Mouse (Mus musculus) bone marrow macrophage, adult 2 months (primary cell): ENCODE data around the gene Gpr161.

ENCODE experiments used
- CTCF ChIP-seq: IDR thresholded peaks from 2 replicates; pipeline ENCODE4 v1.5.1; 2012; ENCODE audit warnings: low read depth, mild to moderate bottlenecking, low read length, moderate library complexity
- POLR2A ChIP-seq: IDR thresholded peaks from 2 replicates; pipeline ENCODE4 v1.6.1; 2012; ENCODE audit warnings: mild to moderate bottlenecking, low read depth, low read length, borderline replicate concordance

GRCm38 (mm10) chr1:165365057-165365456 lies 69.5 kb downstream of the Gpr161 start:
- no peak for TF ChIP-seq POLR2A
- no peak for TF ChIP-seq CTCF
